Mouse (Mus musculus) cerebellum, adult 2 months (tissue): ENCODE results near the gene Cops7a. TPM values are rescaled to one million over a fixed set of nuclear protein-coding genes. Genes with fewer than 3 reads are reported as not detected.

ENCODE experiments used
- DNase-seq, 2 experiments: peaks; one replicate each; pipeline ENCODE4 v3.0.0; 2021
- H3K27ac ChIP-seq: fragments of 200-500 bp; 2 replicates; pipeline ENCODE4 v1.5.1; 2012; ENCODE audit warnings: low read length, control low read depth, inconsistent platforms; ENCODE audit not compliant: insufficient read depth
- H3K27me3 ChIP-seq: fragments of 200-500 bp; 2 replicates; pipeline ENCODE4 v1.6.1; 2012; ENCODE audit warnings: inconsistent platforms, mild to moderate bottlenecking, low read length, moderate library complexity; ENCODE audit not compliant: control insufficient read depth, insufficient read depth
- H3K4me1 ChIP-seq: fragments of 200-500 bp; 2 replicates; pipeline ENCODE4 v1.6.1; 2011; ENCODE audit warnings: low read length; ENCODE audit not compliant: control insufficient read depth, insufficient read depth
- H3K4me3 ChIP-seq: fragments of 200-500 bp; replicated peaks from 2 replicates; pipeline ENCODE3; 2011; ENCODE audit warnings: mild to moderate bottlenecking, low read depth, low read length, control low read depth; ENCODE audit not compliant: insufficient read depth
- CTCF ChIP-seq: fragments of 200-500 bp; IDR thresholded peaks from 2 replicates; pipeline ENCODE4 v1.5.1; 2011; ENCODE audit warnings: low read depth, mild to moderate bottlenecking, control low read depth, low read length, moderate library complexity, borderline replicate concordance; ENCODE audit not compliant: insufficient read depth
- POLR2A ChIP-seq: fragments of 200-500 bp; IDR thresholded peaks from 2 replicates; pipeline ENCODE4 v1.6.1; 2011; ENCODE audit warnings: low read length, control low read depth, borderline replicate concordance; ENCODE audit not compliant: insufficient read depth
- WGBS: fragments of 180-500 bp; shearing (Covaris S2); methylation state at CpG from one replicate; pipeline ENCODE4 v1.1.7; 2018; 5-methylcytosine and 5-hydroxymethylcytosine counted together
- polyA plus RNA-seq: library from polyadenylated mRNA; depleted of rRNA; stranded (reverse); fragments of >200 nt; gene quantifications from 2 replicates; pipeline ENCODE4 v1.2.3, GENCODE M21; 2012

Gene Cops7a
- polyA plus RNA-seq, 1 experiment, result 276 TPM

DNA sequence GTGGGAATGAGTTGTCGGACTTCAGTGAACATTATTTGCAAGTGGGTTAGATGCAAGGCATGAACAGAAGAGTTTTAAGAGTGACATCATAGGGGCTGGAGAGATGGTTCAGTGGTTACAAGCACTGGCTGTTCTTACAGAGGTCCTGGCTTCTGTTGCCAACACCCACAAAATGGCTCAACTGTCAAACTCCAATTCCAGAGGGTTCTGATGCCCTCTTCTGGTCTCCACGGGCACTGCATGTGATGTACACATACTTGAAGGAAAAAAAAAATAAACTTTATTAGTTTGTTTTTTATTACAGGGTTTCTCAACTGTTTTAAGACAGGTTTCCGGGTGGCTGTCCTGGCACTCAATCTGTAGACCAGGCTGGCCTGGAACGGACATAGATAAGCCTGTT, 2.4 kb upstream of the Cops7a start:
- Histone ChIP-seq H3K27ac (no peak overlapping the region), H3K4me1 (peaks cover 5% of the 10 kb centered on the region; the same call in 1 of the 2 replicates), H3K4me3 (no peak overlapping the region), H3K27me3 (no peaks in the 10 kb centered on the region)
- TF ChIP-seq POLR2A (no peak), CTCF (peak; percentile 48; the same call in 1 of the 2 replicates)
- 68% methylated on average over 4 of the region's 4 CpGs for WGBS
- peak; percentile 29 to 65 for DNase-seq

GRCm38 (mm10) chr6:124966466-124967118, 1.3 kb upstream of the Cops7a start:
- DNase-seq, result peak in 1 of 2 experiments; percentile 21
- Histone ChIP-seq H3K27me3 (no peaks in the 10 kb centered on the region), H3K4me1 (peaks cover 5% of the 10 kb centered on the region; the same call in 1 of the 2 replicates), H3K27ac (no peak overlapping the region), H3K4me3 (no peak overlapping the region)
- WGBS, result 90% methylated on average over 7 of the region's 7 CpGs
- TF ChIP-seq CTCF (peak; percentile 27; the same call in 1 of the 2 replicates), POLR2A (no peak)

DNA sequence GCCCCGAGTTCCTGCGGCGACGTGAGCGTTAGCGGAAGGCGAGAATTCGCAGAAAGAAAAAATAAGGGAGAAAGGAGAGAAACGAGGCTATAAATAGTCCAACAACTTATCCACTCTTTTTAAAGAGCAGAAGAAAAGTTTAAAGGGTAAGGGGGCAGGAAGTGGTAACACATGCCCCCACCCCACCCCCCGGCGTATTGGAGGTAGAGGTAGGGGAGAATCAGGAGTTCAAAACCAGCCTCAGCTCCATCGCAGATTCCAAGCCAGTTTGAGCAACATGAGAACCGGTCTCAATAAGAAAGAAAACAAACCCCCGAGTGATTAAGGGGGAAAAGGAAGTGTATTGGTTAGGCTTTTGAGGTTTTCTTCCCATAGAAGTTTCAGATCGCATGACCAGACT, 409 bp upstream of the Cops7a start:
- Histone ChIP-seq H3K27ac (peak overlapping the region; percentile 84), H3K27me3 (no peaks in the 10 kb centered on the region), H3K4me1 (peaks cover 5% of the 10 kb centered on the region; the same call in 1 of the 2 replicates), H3K4me3 (peak overlapping the region; percentile 84)
- 11% methylated on average over 15 of the region's 15 CpGs for WGBS
- no peak for DNase-seq
- no peak for TF ChIP-seq POLR2A
- no peak for TF ChIP-seq CTCF

- WGBS, result 29% methylated on average over 16 of the region's 16 CpGs
- peak overlapping the region; percentile 84 for H3K4me3 ChIP-seq
- peaks cover 5% of the 10 kb centered on the region for H3K4me1 ChIP-seq
- peak overlapping the region; percentile 85; the same call in 1 of the 2 replicates for H3K27ac ChIP-seq
- DNase-seq, result no peak
- TF ChIP-seq POLR2A (no peak), CTCF (no peak)
- H3K27me3 ChIP-seq, result no peaks in the 10 kb centered on the region
Measured at GRCm38 (mm10) chr6:124964638-124965037, 700 bp downstream of the Cops7a start.

DNA sequence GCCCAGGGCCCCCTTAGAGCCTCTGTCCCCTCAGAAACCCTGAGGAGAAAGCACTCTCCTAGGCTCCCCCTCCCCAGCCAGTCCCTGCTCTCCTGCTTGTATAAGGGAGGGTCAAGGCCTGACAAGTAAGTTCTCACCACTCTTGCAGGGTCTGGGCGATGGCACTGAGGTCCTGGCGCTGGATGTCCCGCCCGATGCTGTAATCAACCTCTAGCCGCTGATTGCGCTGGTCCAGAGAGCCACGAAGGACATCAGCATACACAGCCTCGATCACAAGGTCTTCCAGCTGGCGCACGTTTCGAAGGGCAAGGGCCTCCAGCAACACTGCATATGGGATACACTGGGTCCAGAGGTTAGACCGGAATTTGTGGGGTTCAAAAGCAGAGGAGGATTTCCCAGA, 4.3 kb downstream of the Cops7a start:
- TF ChIP-seq POLR2A (no peak), CTCF (no peak)
- Histone ChIP-seq H3K4me1 (peaks cover 5% of the 10 kb centered on the region), H3K27ac (no peak overlapping the region), H3K27me3 (no peaks in the 10 kb centered on the region), H3K4me3 (no peak overlapping the region)
- 93% methylated on average over 12 of the region's 12 CpGs for WGBS
- DNase-seq, result no peak

- H3K4me1 ChIP-seq, result peaks cover 5% of the 10 kb centered on the region
Measured at GRCm38 (mm10) chr6:124959960-124960359, 5.4 kb downstream of the Cops7a start.

DNA sequence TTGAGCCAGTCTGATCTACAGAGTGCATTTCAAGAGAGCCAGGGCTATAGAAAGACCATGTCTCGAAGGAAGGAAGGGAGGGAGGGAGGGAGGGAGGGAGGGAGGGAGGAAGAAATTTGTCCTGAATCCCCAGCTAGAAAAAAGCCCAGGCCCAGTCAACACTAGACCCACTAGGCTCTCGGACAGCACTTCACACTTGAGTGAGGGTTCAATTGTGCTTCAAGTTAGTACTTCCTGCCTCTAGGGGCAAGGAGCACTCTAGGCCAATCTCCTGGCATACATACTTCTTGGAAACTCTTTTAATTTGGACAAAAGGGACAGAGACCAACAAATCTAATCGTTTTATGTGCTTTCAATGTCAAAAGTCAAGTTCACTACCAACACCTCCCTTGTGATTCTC, 7.2 kb downstream of the Cops7a start:
- no peak for DNase-seq
- no peaks in the 10 kb centered on the region for H3K27me3 ChIP-seq
- no peak overlapping the region for H3K27ac ChIP-seq
- WGBS, result 78% methylated on average over 3 of the region's 3 CpGs
- TF ChIP-seq POLR2A (no peak), CTCF (no peak)
- H3K4me3 ChIP-seq, result no peak overlapping the region
- H3K4me1 ChIP-seq, result no peaks in the 10 kb centered on the region; the same call in 1 of the 2 replicates

More at GRCm38 (mm10) chr6:124959960-124960359, 5.4 kb downstream of the Cops7a start:
- no peak overlapping the region for H3K27ac ChIP-seq
- DNase-seq, result no peak
- TF ChIP-seq POLR2A, result no peak
- no peak for TF ChIP-seq CTCF
- H3K4me3 ChIP-seq, result no peak overlapping the region
- H3K27me3 ChIP-seq, result no peaks in the 10 kb centered on the region
- 71% methylated on average over 13 of the region's 13 CpGs for WGBS

GRCm38 (mm10) chr6:124955212-124955611, 10.1 kb downstream of the Cops7a start:
- Histone ChIP-seq H3K27ac (no peak overlapping the region), H3K4me1 (no peaks in the 10 kb centered on the region; the same call in 1 of the 2 replicates), H3K4me3 (no peak overlapping the region), H3K27me3 (no peaks in the 10 kb centered on the region)
- WGBS, result 96% methylated on average over 4 of the region's 4 CpGs
- TF ChIP-seq POLR2A, result no peak
- DNase-seq, result no peak
